Mouse (Mus musculus): ENCODE results near the gene Pold2. TPM values are rescaled to one million over a fixed set of nuclear protein-coding genes. Genes with fewer than 3 reads are reported as not detected.

The Pold2 gene
- polyA plus RNA-seq, 1 experiment = 19.9 TPM

GRCm38 (mm10) chr11:5904357-5904756 lies 26.3 kb upstream of the Pold2 start:
- no peak for TF ChIP-seq POLR2A (IDR thresholded peaks at IDR 0.05; ENCODE audit: borderline replicate concordance, control insufficient read depth, low read depth, low read length)
- no peak for TF ChIP-seq CTCF (IDR thresholded peaks at IDR 0.05; ENCODE audit: control insufficient read depth, insufficient read depth, low read length)
- H3K4me1 ChIP-seq (ENCODE audit: control insufficient read depth, insufficient read depth, low read length) = no peaks in the 10 kb centered on the region
- H3K27ac ChIP-seq (ENCODE audit: control insufficient read depth, insufficient read depth, low read depth, low read length, poor library complexity) = no peak overlapping the region
- WGBS = 89% methylated on average over 19 of the region's 19 CpGs
- no peak overlapping the region for H3K4me3 ChIP-seq (replicated peaks; ENCODE audit: control insufficient read depth, low read depth, low read length)

DNA sequence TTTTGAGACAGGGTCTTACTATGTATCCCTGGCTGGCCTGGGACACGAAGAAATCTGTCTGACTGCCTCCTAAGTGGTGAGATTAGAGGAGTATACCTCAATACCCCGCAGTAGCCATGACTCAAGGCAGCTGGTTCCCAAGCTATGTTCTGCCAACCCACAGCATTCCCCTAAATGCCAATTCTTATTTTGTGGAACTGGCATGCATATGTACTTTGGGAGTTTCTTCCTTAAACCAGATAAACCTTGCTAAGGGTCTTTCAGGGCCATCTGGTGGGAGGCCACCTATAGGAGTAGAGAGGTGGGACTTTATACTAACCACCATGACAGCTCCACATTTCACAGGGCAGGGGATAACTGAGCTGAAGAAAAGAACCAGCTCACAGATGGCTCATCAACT lies 25.8 kb upstream of the Pold2 start:
- 77% methylated on average over 2 of the region's 2 CpGs for WGBS
- no peak overlapping the region for H3K27ac ChIP-seq (ENCODE audit: control insufficient read depth, insufficient read depth, low read depth, low read length, poor library complexity)
- H3K4me3 ChIP-seq (replicated peaks; ENCODE audit: control insufficient read depth, low read depth, low read length) = no peak overlapping the region
- no peaks in the 10 kb centered on the region for H3K4me1 ChIP-seq (ENCODE audit: control insufficient read depth, insufficient read depth, low read length)
- no peak for TF ChIP-seq POLR2A (IDR thresholded peaks at IDR 0.05; ENCODE audit: borderline replicate concordance, control insufficient read depth, low read depth, low read length)
- TF ChIP-seq CTCF (IDR thresholded peaks at IDR 0.05; ENCODE audit: control insufficient read depth, insufficient read depth, low read length) = no peak

GRCm38 (mm10) chr11:5902390-5902789 lies 24.3 kb upstream of the Pold2 start:
- H3K4me1 ChIP-seq (ENCODE audit: control insufficient read depth, insufficient read depth, low read length) = no peaks in the 10 kb centered on the region
- no peak for TF ChIP-seq CTCF (IDR thresholded peaks at IDR 0.05; ENCODE audit: control insufficient read depth, insufficient read depth, low read length)
- no peak for TF ChIP-seq POLR2A (IDR thresholded peaks at IDR 0.05; ENCODE audit: borderline replicate concordance, control insufficient read depth, low read depth, low read length)
- H3K4me3 ChIP-seq (replicated peaks; ENCODE audit: control insufficient read depth, low read depth, low read length) = no peak overlapping the region
- H3K27ac ChIP-seq (ENCODE audit: control insufficient read depth, insufficient read depth, low read depth, low read length, poor library complexity) = no peak overlapping the region
- WGBS = 48% methylated on average over 6 of the region's 6 CpGs

GRCm38 (mm10) chr11:5901950-5902349 lies 23.9 kb upstream of the Pold2 start:
- Histone ChIP-seq H3K4me1 (ENCODE audit: control insufficient read depth, insufficient read depth, low read length) (no peaks in the 10 kb centered on the region), H3K4me3 (replicated peaks; ENCODE audit: control insufficient read depth, low read depth, low read length) (no peak overlapping the region), H3K27ac (ENCODE audit: control insufficient read depth, insufficient read depth, low read depth, low read length, poor library complexity) (no peak overlapping the region)
- 31% methylated on average over 32 of the region's 32 CpGs for WGBS
- no peak for TF ChIP-seq CTCF (IDR thresholded peaks at IDR 0.05; ENCODE audit: control insufficient read depth, insufficient read depth, low read length)
- TF ChIP-seq POLR2A (IDR thresholded peaks at IDR 0.05; ENCODE audit: borderline replicate concordance, control insufficient read depth, low read depth, low read length) = no peak

DNA sequence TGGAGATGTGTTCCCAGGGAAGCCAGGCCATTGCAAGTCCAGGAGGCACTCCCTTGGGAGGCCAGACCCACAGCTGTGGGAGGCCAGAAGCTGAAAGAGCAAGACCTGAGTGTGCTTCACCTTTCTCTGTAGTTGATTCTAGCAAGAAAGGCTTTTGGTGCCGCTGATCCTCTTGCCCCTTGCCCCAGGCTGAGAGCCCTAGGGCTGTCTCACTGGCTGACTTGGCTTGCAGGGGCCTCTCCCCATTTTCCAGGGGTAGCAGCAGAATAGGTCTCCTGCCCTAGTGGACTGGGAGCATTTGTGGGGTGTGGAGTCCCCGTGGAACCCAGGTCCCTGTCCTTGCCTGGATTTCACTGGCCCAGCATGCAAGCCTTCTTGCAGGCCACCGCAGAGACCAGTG lies 23.2 kb upstream of the Pold2 start:
- no peak for TF ChIP-seq CTCF (IDR thresholded peaks at IDR 0.05; ENCODE audit: control insufficient read depth, insufficient read depth, low read length)
- no peak for TF ChIP-seq POLR2A (IDR thresholded peaks at IDR 0.05; ENCODE audit: borderline replicate concordance, control insufficient read depth, low read depth, low read length)
- H3K27ac ChIP-seq (ENCODE audit: control insufficient read depth, insufficient read depth, low read depth, low read length, poor library complexity) = no peak overlapping the region
- no peaks in the 10 kb centered on the region for H3K4me1 ChIP-seq (ENCODE audit: control insufficient read depth, insufficient read depth, low read length)
- WGBS = 67% methylated on average over 3 of the region's 3 CpGs
- no peak overlapping the region for H3K4me3 ChIP-seq (replicated peaks; ENCODE audit: control insufficient read depth, low read depth, low read length)

GRCm38 (mm10) chr11:5899286-5899685 lies 21.2 kb upstream of the Pold2 start:
- no peak overlapping the region for H3K4me3 ChIP-seq (replicated peaks; ENCODE audit: control insufficient read depth, low read depth, low read length)
- 90% methylated on average over 10 of the region's 10 CpGs for WGBS
- H3K27ac ChIP-seq (ENCODE audit: control insufficient read depth, insufficient read depth, low read depth, low read length, poor library complexity) = no peak overlapping the region
- no peak for TF ChIP-seq POLR2A (IDR thresholded peaks at IDR 0.05; ENCODE audit: borderline replicate concordance, control insufficient read depth, low read depth, low read length)
- TF ChIP-seq CTCF (IDR thresholded peaks at IDR 0.05; ENCODE audit: control insufficient read depth, insufficient read depth, low read length) = no peak
- H3K4me1 ChIP-seq (ENCODE audit: control insufficient read depth, insufficient read depth, low read length) = no peaks in the 10 kb centered on the region

DNA sequence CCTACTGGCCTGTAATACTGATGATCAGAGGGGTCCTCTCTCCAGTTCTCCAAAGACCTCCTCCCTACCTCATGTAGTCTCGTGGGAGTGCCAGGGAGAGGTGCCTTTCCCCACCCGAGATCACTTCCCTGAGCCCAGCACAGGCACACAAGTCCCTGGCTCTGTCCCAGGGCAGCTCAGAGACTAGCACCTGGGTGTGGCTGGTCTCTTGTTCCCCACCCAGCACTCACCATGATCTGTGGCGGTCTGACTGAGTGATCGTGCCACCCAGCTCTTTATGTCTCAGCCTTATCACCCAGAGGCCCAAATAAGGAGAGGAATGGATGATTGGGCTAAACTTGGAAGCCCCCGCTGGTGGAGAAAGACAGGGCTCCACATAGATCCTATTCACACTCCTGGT lies 20.4 kb upstream of the Pold2 start, which contains the start of gene Myl7:
TSS of gene Myl7 (minus strand) at position 252 of the 400 bp plus-strand sequence.
- no peak within 1 kb of the TSS for H3K4me3 ChIP-seq (replicated peaks; ENCODE audit: control insufficient read depth, low read depth, low read length)
- H3K27ac ChIP-seq (ENCODE audit: control insufficient read depth, insufficient read depth, low read depth, low read length, poor library complexity) = no peak within 1 kb of the TSS
- no peaks in the 10 kb centered on the region for H3K4me1 ChIP-seq (ENCODE audit: control insufficient read depth, insufficient read depth, low read length)
- 45% methylated on average over 5 of the region's 5 CpGs for WGBS
- TF ChIP-seq POLR2A (IDR thresholded peaks at IDR 0.05; ENCODE audit: borderline replicate concordance, control insufficient read depth, low read depth, low read length) (no peak), CTCF (IDR thresholded peaks at IDR 0.05; ENCODE audit: control insufficient read depth, insufficient read depth, low read length) (no peak)

- 24% methylated on average over 10 of the region's 10 CpGs for WGBS
- H3K27ac ChIP-seq (ENCODE audit: control insufficient read depth, insufficient read depth, low read depth, low read length, poor library complexity) = no peak overlapping the region
- H3K4me3 ChIP-seq (replicated peaks; ENCODE audit: control insufficient read depth, low read depth, low read length) = no peak overlapping the region
- H3K4me1 ChIP-seq (ENCODE audit: control insufficient read depth, insufficient read depth, low read length) = no peaks in the 10 kb centered on the region
- TF ChIP-seq CTCF (IDR thresholded peaks at IDR 0.05; ENCODE audit: control insufficient read depth, insufficient read depth, low read length) (no peak), POLR2A (IDR thresholded peaks at IDR 0.05; ENCODE audit: borderline replicate concordance, control insufficient read depth, low read depth, low read length) (no peak)
Measured at GRCm38 (mm10) chr11:5897839-5898238, 19.7 kb upstream of the Pold2 start.

DNA sequence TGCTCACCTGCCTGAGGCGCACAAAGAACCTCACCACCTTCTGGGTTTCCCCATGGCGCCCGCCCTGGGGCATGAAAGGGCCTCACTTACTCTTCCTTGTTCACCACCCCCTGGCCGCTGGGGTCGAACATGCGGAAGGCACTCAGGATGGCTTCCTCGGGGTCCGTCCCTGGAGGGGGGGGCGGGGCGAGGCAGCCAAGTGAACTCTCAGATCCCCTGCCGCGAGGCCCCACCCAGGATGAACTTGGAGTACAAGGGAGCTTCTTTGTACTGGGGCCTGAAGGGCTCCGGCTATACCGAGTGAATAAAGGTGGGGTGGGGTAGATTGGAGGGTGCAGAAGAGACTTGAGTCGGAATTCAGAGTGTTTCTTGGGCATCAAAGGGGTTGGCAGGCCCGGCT lies 19.1 kb upstream of the Pold2 start:
- 13% methylated on average over 16 of the region's 16 CpGs for WGBS
- no peak overlapping the region for H3K4me3 ChIP-seq (replicated peaks; ENCODE audit: control insufficient read depth, low read depth, low read length)
- H3K27ac ChIP-seq (ENCODE audit: control insufficient read depth, insufficient read depth, low read depth, low read length, poor library complexity) = no peak overlapping the region
- no peak for TF ChIP-seq CTCF (IDR thresholded peaks at IDR 0.05; ENCODE audit: control insufficient read depth, insufficient read depth, low read length)
- no peaks in the 10 kb centered on the region for H3K4me1 ChIP-seq (ENCODE audit: control insufficient read depth, insufficient read depth, low read length)

Data from bone marrow, adult 2 months (tissue).